Mouse (Mus musculus) lung, postnatal 0 days (tissue): ENCODE results near the gene Coa4. TPM values are rescaled to one million over a fixed set of nuclear protein-coding genes. Genes with fewer than 3 reads are reported as not detected.
A peak's percentile ranks its signal among the peaks of the same experiment; 100 is the strongest.

Experiments used
- ATAC-seq: fragments of 200-750 bp; cut with Nextera tagmentation; 2 replicates; pipeline ENCODE4 v1.8.0; 2017; ENCODE audit warnings: moderate library complexity
- DNase-seq: peaks from one replicate; pipeline ENCODE4 v3.0.0-alpha.2; 2016; ENCODE audit warnings: low spot score
- H3K27ac ChIP-seq: fragments of 300-500 bp; sonication (generic); 2 replicates; pipeline ENCODE4 v1.5.1; 2014; ENCODE audit warnings: antibody characterized with exemption, mild to moderate bottlenecking, low read length, mixed read lengths
- H3K27me3 ChIP-seq: fragments of 300-500 bp; sonication (generic); replicated peaks from 2 replicates; pipeline ENCODE4 v1.6.1; 2014; ENCODE audit warnings: low read length, mixed read lengths; ENCODE audit not compliant: insufficient read depth
- H3K36me3 ChIP-seq: fragments of 300-500 bp; sonication (generic); 2 replicates; pipeline ENCODE4 v1.6.1; 2014; ENCODE audit warnings: low read length, mixed read lengths; ENCODE audit not compliant: insufficient read depth
- H3K4me1 ChIP-seq: fragments of 300-500 bp; sonication (generic); 2 replicates; pipeline ENCODE4 v1.6.1; 2014; ENCODE audit warnings: antibody characterized with exemption, low read depth, low read length, mixed read lengths; ENCODE audit not compliant: insufficient read depth
- H3K4me2 ChIP-seq: fragments of 300-500 bp; sonication (generic); replicated peaks from 2 replicates; pipeline ENCODE4 v1.6.1; 2014; ENCODE audit warnings: low read depth, mild to moderate bottlenecking, low read length, moderate library complexity, mixed read lengths
- H3K4me3 ChIP-seq: fragments of 300-500 bp; sonication (generic); 2 replicates; pipeline ENCODE4 v1.5.1; 2014; ENCODE audit warnings: low read depth, low read length
- H3K9ac ChIP-seq: fragments of 300-500 bp; sonication (generic); replicated peaks from 2 replicates; pipeline ENCODE4 v1.6.1; 2014; ENCODE audit warnings: low read depth, mild to moderate bottlenecking
- H3K9me3 ChIP-seq: fragments of 300-500 bp; sonication (generic); 2 replicates; pipeline ENCODE4 v1.6.1; 2016; ENCODE audit warnings: low read length, mixed read lengths
- CTCF ChIP-seq: IDR thresholded peaks from 2 replicates; pipeline ENCODE4 v1.5.1; 2016; ENCODE audit warnings: antibody characterized with exemption, mild to moderate bottlenecking
- EP300 ChIP-seq: IDR thresholded peaks from 2 replicates; pipeline ENCODE4 v1.6.1; 2016; ENCODE audit warnings: antibody characterized with exemption, mild to moderate bottlenecking, control low read depth
- WGBS: fragments of 180-500 bp; shearing (Covaris S2); extraction: QIAGEN DNeasy Blood & Tissue Kit; methylation state at CpG from one replicate; pipeline ENCODE4 v1.1.7; 2014; 5-methylcytosine and 5-hydroxymethylcytosine counted together
- polyA plus RNA-seq: library from polyadenylated mRNA; unstranded; fragments of >200 nt; fragmentation: Nextera tagmentation; extraction: Ambion mirVana; gene quantifications from 2 replicates; pipeline ENCODE4 v1.2.1, GENCODE M21; 2015

The Coa4 gene
- polyA plus RNA-seq, 1 experiment from 2014 or later: 18.2 TPM

- no peaks in the 10 kb centered on the region for H3K9me3 ChIP-seq
- TF ChIP-seq EP300 (no peak), CTCF (no peak)
- peak overlapping the region; percentile 57 for H3K4me3 ChIP-seq
- WGBS: 17% methylated on average over 19 of the region's 19 CpGs
- no peaks in the 10 kb centered on the region for H3K27me3 ChIP-seq
- peak overlapping the region; percentile 58 for H3K9ac ChIP-seq
- peak overlapping the region; percentile 83 for H3K4me2 ChIP-seq
- DNase-seq (peak; percentile 83), ATAC-seq (peak; percentile 7)
- 0 out of 2 replicates have a peak, but pooled peaks cover 5% of the 10 kb centered on the region for H3K4me1 ChIP-seq
- peak overlapping the region; percentile 86 for H3K27ac ChIP-seq
- peaks cover 4% of the 10 kb centered on the region; the same call in 1 of the 2 replicates for H3K36me3 ChIP-seq
These were observed 43.1 kb upstream of the Coa4 start for GRCm38 (mm10) chr7:100493484-100494414.

GRCm38 (mm10) chr7:100494415-100494831, 42.4 kb upstream of the Coa4 start:
- peak overlapping the region; percentile 58 for H3K9ac ChIP-seq

GRCm38 (mm10) chr7:100495042-100495441, 41.8 kb upstream of the Coa4 start:
- ATAC-seq: no peak
- DNase-seq: peak; percentile 26
- peak overlapping the region; percentile 57 for H3K4me3 ChIP-seq
- H3K27ac ChIP-seq: peak overlapping the region; percentile 87
- peaks cover 5% of the 10 kb centered on the region; the same call in 1 of the 2 replicates for H3K4me1 ChIP-seq
- H3K9ac ChIP-seq: peak overlapping the region; percentile 1; the same call in 1 of the 2 replicates
- TF ChIP-seq EP300: no peak
- TF ChIP-seq CTCF: no peak
- 38% methylated on average over 8 of the region's 8 CpGs for WGBS
- H3K36me3 ChIP-seq: peaks cover 15% of the 10 kb centered on the region
- no peaks in the 10 kb centered on the region for H3K9me3 ChIP-seq
- H3K27me3 ChIP-seq: no peaks in the 10 kb centered on the region
- H3K4me2 ChIP-seq: peak overlapping the region; percentile 83

More at GRCm38 (mm10) chr7:100494415-100494831, 42.4 kb upstream of the Coa4 start:
- Histone ChIP-seq H3K4me3 (peak overlapping the region; percentile 57), H3K9me3 (no peaks in the 10 kb centered on the region), H3K27me3 (no peaks in the 10 kb centered on the region), H3K36me3 (peaks cover 9% of the 10 kb centered on the region), H3K4me2 (peak overlapping the region; percentile 83), H3K27ac (peak overlapping the region; percentile 87), H3K4me1 (0 out of 2 replicates have a peak, but pooled peaks cover 5% of the 10 kb centered on the region)
- TF ChIP-seq CTCF: no peak
- no peak for TF ChIP-seq EP300
- ATAC-seq: no peak
- 72% methylated on average over 7 of the region's 7 CpGs for WGBS
- DNase-seq: peak; percentile 24

- Histone ChIP-seq H3K36me3 (peaks cover 17% of the 10 kb centered on the region), H3K4me2 (peak overlapping the region; percentile 83), H3K4me1 (peaks cover 5% of the 10 kb centered on the region; the same call in 1 of the 2 replicates), H3K27me3 (no peaks in the 10 kb centered on the region), H3K27ac (peak overlapping the region; percentile 87), H3K9ac (peak overlapping the region; percentile 1; the same call in 1 of the 2 replicates), H3K9me3 (no peaks in the 10 kb centered on the region), H3K4me3 (peak overlapping the region; percentile 57)
- ATAC-seq (peak; percentile 81), DNase-seq (peak; percentile 96)
- WGBS: 36% methylated on average over 9 of the region's 11 CpGs
- TF ChIP-seq CTCF (peak; percentile 20; the same call in 1 of the 2 replicates), EP300 (0 out of 2 replicates have a peak, but pooled peaks have one; percentile 18)
These were observed 41.2 kb upstream of the Coa4 start for GRCm38 (mm10) chr7:100495581-100496251.

GRCm38 (mm10) chr7:100496371-100496770, 40.5 kb upstream of the Coa4 start:
- Histone ChIP-seq H3K4me3 (no peak overlapping the region), H3K27me3 (no peaks in the 10 kb centered on the region), H3K9me3 (no peaks in the 10 kb centered on the region), H3K4me1 (peaks cover 5% of the 10 kb centered on the region; the same call in 1 of the 2 replicates), H3K9ac (no peak overlapping the region), H3K36me3 (peaks cover 17% of the 10 kb centered on the region), H3K27ac (peak overlapping the region; percentile 74), H3K4me2 (peak overlapping the region; percentile 83)
- ATAC-seq (no peak), DNase-seq (no peak)
- 63% methylated on average over 6 of the region's 6 CpGs for WGBS
- no peak for TF ChIP-seq CTCF
- TF ChIP-seq EP300: no peak

- H3K36me3 ChIP-seq: peaks cover 17% of the 10 kb centered on the region
- WGBS: 97% methylated on average over 9 of the region's 9 CpGs
- DNase-seq (no peak), ATAC-seq (no peak)
- H3K27ac ChIP-seq: no peak overlapping the region
- no peak overlapping the region for H3K9ac ChIP-seq
- peaks cover 5% of the 10 kb centered on the region; the same call in 1 of the 2 replicates for H3K4me1 ChIP-seq
- no peaks in the 10 kb centered on the region for H3K27me3 ChIP-seq
- no peak overlapping the region for H3K4me3 ChIP-seq
- peak overlapping the region; percentile 19; the same call in 1 of the 2 replicates for H3K4me2 ChIP-seq
- no peaks in the 10 kb centered on the region for H3K9me3 ChIP-seq
- no peak for TF ChIP-seq CTCF
These were observed 40.1 kb upstream of the Coa4 start for GRCm38 (mm10) chr7:100496791-100497190.
